Mouse (Mus musculus) limb, embryonic 12.5 days (tissue): Measurements from ENCODE around the gene Npr1. TPM values are rescaled to one million over a fixed set of nuclear protein-coding genes. Genes with fewer than 3 reads are reported as not detected.

Experiments
- ATAC-seq: fragments of 200-750 bp; cut with Nextera tagmentation; 2 replicates; pipeline ENCODE4 v1.8.0; 2017; ENCODE audit warnings: low read depth, moderate TSS enrichment; ENCODE audit not compliant: insufficient number of reproducible peaks, insufficient read depth, low FRiP score, low TSS enrichment
- H3K27ac ChIP-seq: fragments of 300-500 bp; sonication (generic); 2 replicates; pipeline ENCODE4 v1.5.1; 2016; ENCODE audit warnings: mild to moderate bottlenecking, moderate library complexity
- H3K27me3 ChIP-seq: fragments of 300-500 bp; sonication (generic); 2 replicates; pipeline ENCODE4 v1.6.1; 2016; ENCODE audit warnings: mild to moderate bottlenecking, moderate library complexity
- H3K36me3 ChIP-seq: fragments of 300-500 bp; sonication (generic); 2 replicates; pipeline ENCODE4 v1.6.1; 2016; ENCODE audit warnings: mild to moderate bottlenecking, moderate library complexity
- H3K4me1 ChIP-seq: fragments of 300-500 bp; sonication (generic); replicated peaks from 2 replicates; pipeline ENCODE4 v1.6.1; 2016
- H3K4me2 ChIP-seq: fragments of 300-500 bp; sonication (generic); 2 replicates; pipeline ENCODE4 v1.6.1; 2016; ENCODE audit warnings: mild to moderate bottlenecking, moderate library complexity
- H3K4me3 ChIP-seq: fragments of 300-500 bp; sonication (generic); replicated peaks from 2 replicates; pipeline ENCODE4 v1.5.1; 2016; ENCODE audit warnings: mild to moderate bottlenecking
- H3K9ac ChIP-seq: fragments of 300-500 bp; sonication (generic); replicated peaks from 2 replicates; pipeline ENCODE4 v1.6.1; 2016; ENCODE audit warnings: mild to moderate bottlenecking, moderate library complexity
- H3K9me3 ChIP-seq: fragments of 300-500 bp; sonication (generic); 2 replicates; pipeline ENCODE4 v1.6.1; 2016; ENCODE audit warnings: mild to moderate bottlenecking, moderate library complexity
- WGBS: fragments of 180-500 bp; shearing (Covaris S2); methylation state at CpG from one replicate; pipeline ENCODE4 v1.1.7; 2016; 5-methylcytosine and 5-hydroxymethylcytosine counted together
- polyA plus RNA-seq: library from polyadenylated mRNA; unstranded; fragments of >200 nt; fragmentation: Nextera tagmentation; extraction: Ambion mirVana; gene quantifications from 2 replicates; pipeline ENCODE4 v1.2.1, GENCODE M21; 2016

Gene Npr1
- polyA plus RNA-seq, 1 experiment from 2014 or later: 2.7 TPM

DNA sequence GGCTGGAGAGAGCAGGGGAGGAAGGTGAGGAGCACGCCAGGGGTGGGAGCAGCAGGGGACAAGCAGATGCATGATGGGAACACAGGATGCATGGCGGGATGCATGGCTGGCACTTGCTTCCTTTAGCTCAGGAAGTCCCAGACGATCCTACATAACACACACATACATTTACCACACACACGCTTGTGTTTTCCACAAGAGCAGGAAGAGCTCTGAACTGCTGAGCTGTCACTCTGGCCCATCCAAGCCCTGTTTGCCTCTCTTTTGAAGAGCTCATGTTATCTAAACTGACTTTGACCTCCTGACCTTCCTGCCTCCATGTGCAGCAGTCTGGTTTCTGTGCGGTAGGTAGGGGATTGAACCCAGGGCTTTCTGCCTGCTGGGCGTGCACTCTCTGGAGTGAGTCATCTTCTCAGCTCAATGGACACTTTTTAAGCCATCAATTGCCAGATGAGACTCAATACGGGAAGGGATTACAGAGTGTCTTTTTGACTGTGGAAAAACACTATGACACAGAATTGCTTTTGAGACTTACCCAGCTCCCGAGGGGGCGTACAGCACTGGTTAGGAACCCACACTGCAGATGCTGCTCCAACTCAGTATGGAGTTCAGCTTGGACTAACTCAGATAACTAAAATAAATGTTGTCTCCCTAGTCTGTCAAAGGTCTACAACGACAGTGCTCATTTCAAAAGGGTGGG is 14.1 kb downstream of the Npr1 start:
- 53% methylated on average over 10 of the region's 10 CpGs for WGBS
- H3K9me3 ChIP-seq: no peaks in the 10 kb centered on the region
- H3K27ac ChIP-seq: 0 out of 2 replicates have a peak overlapping the region, but pooled peaks have one; percentile 12
- H3K27me3 ChIP-seq: 0 out of 2 replicates have a peak, but pooled peaks cover 4% of the 10 kb centered on the region
- no peaks in the 10 kb centered on the region for H3K36me3 ChIP-seq
- peaks cover 8% of the 10 kb centered on the region for H3K4me1 ChIP-seq
- no peak for ATAC-seq
- H3K9ac ChIP-seq: 0 out of 2 replicates have a peak overlapping the region, but pooled peaks have one; percentile 23
- H3K4me3 ChIP-seq: no peak overlapping the region
- peak overlapping the region; percentile 31 for H3K4me2 ChIP-seq

DNA sequence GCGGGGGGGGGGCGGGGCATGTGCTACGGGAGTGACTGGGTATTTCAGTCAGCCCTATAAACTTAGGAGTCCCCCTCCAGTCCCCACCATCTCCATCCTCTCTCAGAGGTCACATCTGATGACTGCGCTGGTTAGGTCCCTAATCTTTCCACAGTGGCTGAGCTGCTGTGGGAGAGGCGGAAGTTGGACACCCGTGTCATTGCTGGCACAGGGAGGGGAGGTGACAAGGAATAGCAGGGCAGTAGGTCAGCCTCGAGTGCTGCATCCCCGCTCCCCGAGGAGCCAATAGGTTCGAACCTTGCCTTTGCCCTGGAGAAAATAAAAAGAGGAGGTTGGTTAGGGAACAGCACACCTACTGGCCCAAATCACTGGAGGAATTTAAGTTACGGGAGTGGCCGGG is 14.8 kb downstream of the Npr1 start:
- Histone ChIP-seq H3K4me3 (0 out of 2 replicates have a peak overlapping the region, but pooled peaks have one; percentile 1), H3K36me3 (no peaks in the 10 kb centered on the region), H3K9ac (0 out of 2 replicates have a peak overlapping the region, but pooled peaks have one; percentile 23), H3K4me1 (peaks cover 10% of the 10 kb centered on the region), H3K27ac (0 out of 2 replicates have a peak overlapping the region, but pooled peaks have one; percentile 12), H3K9me3 (no peaks in the 10 kb centered on the region), H3K4me2 (peak overlapping the region; percentile 31), H3K27me3 (0 out of 2 replicates have a peak, but pooled peaks cover 4% of the 10 kb centered on the region)
- no peak for ATAC-seq
- 32% methylated on average over 12 of the region's 12 CpGs for WGBS

DNA sequence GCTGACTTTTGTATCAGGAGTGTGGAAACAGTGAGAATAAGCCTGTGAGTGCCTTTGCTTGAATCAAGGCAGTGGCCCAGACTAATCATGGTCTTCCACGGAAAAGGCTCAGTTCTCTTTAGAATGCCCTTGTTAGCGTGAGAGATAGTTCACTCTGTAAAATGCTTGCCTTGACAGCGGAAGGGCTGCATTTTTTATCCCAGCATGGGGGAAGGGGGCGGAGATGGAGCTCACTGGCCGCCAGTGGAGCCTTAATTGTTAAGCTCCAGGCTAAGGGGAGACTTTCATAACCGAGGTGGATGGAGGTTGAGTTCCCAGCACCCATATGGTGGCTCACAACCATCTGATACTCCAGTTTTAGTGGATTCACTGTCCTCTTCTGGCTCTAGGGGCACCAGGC is 17.0 kb downstream of the Npr1 start:
- no peak for ATAC-seq
- H3K9me3 ChIP-seq: no peaks in the 10 kb centered on the region
- WGBS: 42% methylated on average over 6 of the region's 6 CpGs
- peaks cover 15% of the 10 kb centered on the region for H3K4me1 ChIP-seq
- 0 out of 2 replicates have a peak, but pooled peaks cover 4% of the 10 kb centered on the region for H3K27me3 ChIP-seq
- H3K4me2 ChIP-seq: no peak overlapping the region
- H3K4me3 ChIP-seq: no peak overlapping the region
- H3K36me3 ChIP-seq: no peaks in the 10 kb centered on the region
- H3K9ac ChIP-seq: no peak overlapping the region
- no peak overlapping the region for H3K27ac ChIP-seq

DNA sequence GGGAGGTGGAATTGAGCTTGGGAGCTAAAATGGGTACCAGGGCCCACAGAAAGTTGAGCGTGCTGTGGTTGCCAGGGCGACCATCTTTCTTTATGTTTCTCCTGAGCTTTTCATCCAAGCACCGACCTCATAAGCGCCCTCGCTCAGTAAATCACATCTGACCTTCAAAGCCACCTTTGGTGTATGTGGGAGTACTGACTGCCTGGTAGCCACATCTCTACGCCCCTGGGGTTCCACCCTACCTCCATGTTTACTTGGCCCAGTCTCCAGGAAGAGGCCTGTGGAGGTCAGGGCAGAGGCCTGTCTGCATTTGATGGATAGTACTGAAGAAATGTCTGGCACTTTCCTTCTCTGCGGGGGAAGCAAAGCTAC is 18.6 kb downstream of the Npr1 start:
- WGBS: 28% methylated on average over 7 of the region's 7 CpGs
- peak overlapping the region; percentile 28 for H3K4me3 ChIP-seq
- ATAC-seq: peak; percentile 22; the same call in 1 of the 2 replicates

DNA sequence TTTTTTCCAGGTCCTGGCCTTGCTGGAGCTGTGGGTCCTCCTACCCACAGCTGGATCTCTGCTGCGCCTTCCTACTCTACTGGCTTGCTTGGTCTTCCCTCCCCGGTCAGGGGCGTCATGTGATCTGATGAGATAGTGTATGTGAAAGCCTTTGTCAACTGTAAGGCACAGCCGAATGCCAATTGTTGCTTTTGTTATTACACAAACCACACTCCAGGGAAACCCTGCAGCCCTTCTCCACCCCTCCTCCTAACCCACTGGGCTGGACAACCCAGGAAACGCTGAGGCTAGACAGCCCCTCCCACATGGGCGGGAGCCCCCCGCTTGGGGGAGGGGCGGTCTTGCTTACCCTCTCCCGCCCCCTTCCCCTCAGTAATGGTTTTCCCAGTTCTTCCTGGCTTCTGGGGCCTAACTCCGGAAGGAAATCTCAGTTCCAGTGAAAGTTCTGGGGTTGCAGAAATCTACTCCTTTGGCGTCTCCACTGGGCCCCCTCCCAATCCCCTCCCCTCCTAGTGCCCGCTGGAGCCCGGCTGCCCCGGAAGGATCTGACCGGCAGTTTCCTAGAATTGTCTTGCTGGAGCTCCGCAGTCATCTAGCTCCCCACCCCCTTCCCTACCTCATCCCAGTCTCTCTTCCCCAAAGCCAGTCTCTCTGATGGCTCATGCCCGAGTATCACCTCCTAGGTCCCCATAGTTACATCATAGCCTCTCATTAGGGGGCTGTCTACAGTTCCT is 19.1 kb downstream of the Npr1 start:
- no peaks in the 10 kb centered on the region for H3K9me3 ChIP-seq
- under 1% methylated on average over 17 of the region's 17 CpGs for WGBS
- H3K4me2 ChIP-seq: peak overlapping the region; percentile 57
- no peaks in the 10 kb centered on the region for H3K36me3 ChIP-seq
- H3K4me1 ChIP-seq: peaks cover 15% of the 10 kb centered on the region
- H3K27ac ChIP-seq: peak overlapping the region; percentile 95
- H3K4me3 ChIP-seq: peak overlapping the region; percentile 28
- 0 out of 2 replicates have a peak, but pooled peaks cover 4% of the 10 kb centered on the region for H3K27me3 ChIP-seq
- peak overlapping the region; percentile 52 for H3K9ac ChIP-seq
- ATAC-seq: peak; percentile 94

More for the DNA sequence above, 18.6 kb downstream of the Npr1 start:
- H3K9ac ChIP-seq: no peak overlapping the region
- H3K36me3 ChIP-seq: no peaks in the 10 kb centered on the region
- peak overlapping the region; percentile 95 for H3K27ac ChIP-seq
- H3K4me1 ChIP-seq: peaks cover 15% of the 10 kb centered on the region
- peak overlapping the region; percentile 57 for H3K4me2 ChIP-seq
- 0 out of 2 replicates have a peak, but pooled peaks cover 4% of the 10 kb centered on the region for H3K27me3 ChIP-seq
- no peaks in the 10 kb centered on the region for H3K9me3 ChIP-seq

DNA sequence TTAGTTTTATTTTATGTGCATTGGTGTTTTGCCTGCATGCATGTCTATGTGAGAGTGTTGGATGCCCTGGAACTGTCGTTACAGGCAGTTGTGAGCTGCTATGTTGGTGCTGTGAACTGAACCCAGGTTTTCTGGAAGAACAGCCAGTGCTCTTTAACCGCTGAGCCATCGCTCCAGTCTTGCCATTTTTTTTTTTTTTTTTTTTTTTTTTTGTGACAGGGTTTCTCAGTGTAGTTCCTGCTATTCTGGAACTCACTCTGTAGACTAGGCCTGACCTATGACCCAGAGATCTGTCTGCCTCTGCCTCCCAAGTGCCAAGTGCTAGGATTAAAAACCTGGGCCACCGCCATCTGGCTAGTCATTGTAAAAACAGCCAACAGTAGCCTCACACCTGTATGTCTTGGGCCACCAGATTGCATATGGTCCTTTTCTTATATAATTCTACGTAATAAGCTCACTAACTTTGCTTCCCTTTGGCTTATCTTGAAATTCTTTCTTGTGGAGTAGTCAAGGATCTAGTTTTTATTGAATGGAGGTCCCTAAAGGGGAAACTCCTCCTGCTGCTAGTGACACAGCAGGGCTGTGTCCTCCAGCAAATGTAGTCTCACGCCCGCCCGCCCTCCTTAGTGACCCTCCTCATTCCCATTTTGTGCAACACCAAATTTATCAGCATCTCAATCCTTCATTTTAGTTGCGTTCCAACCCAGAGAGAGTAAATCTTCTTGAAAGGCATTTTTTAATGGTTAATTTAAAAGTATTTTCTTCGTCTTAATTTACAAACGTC is 20.1 kb downstream of the Npr1 start:
- WGBS: 65% methylated on average over 11 of the region's 11 CpGs
- no peaks in the 10 kb centered on the region for H3K27me3 ChIP-seq
- no peak overlapping the region for H3K9ac ChIP-seq
- peak overlapping the region; percentile 95 for H3K27ac ChIP-seq
- H3K9me3 ChIP-seq: no peaks in the 10 kb centered on the region
- ATAC-seq: no peak
- H3K36me3 ChIP-seq: no peaks in the 10 kb centered on the region
- no peak overlapping the region for H3K4me3 ChIP-seq
- H3K4me1 ChIP-seq: peaks cover 15% of the 10 kb centered on the region
- H3K4me2 ChIP-seq: peak overlapping the region; percentile 57

DNA sequence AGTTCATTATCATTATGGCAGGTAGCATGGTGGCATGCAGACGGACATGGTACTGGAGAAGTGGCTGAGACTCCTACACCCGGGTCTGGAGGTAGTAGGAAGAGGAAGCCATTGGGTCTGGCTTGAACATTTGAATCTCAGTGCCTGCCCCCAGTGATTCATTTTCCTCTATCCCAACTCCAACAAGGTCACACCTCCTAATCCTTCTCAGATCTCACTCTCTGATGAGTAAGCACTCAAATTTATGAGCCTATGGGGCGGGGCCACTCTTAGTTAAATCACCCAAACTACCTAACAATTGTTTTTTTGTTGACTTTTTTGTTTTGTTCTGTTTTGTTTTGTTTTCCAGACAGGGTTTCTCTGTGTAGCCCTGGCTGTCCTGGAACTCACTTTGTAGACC is 21.7 kb downstream of the Npr1 start:
- ATAC-seq: no peak
- H3K27me3 ChIP-seq: no peaks in the 10 kb centered on the region
- H3K27ac ChIP-seq: no peak overlapping the region
- no peak overlapping the region for H3K4me2 ChIP-seq
- no peak overlapping the region for H3K4me3 ChIP-seq
- H3K4me1 ChIP-seq: peaks cover 15% of the 10 kb centered on the region
- H3K36me3 ChIP-seq: no peaks in the 10 kb centered on the region
- no peaks in the 10 kb centered on the region for H3K9me3 ChIP-seq
- no peak overlapping the region for H3K9ac ChIP-seq
- WGBS: 89% methylated on average over 3 of the region's 3 CpGs

DNA sequence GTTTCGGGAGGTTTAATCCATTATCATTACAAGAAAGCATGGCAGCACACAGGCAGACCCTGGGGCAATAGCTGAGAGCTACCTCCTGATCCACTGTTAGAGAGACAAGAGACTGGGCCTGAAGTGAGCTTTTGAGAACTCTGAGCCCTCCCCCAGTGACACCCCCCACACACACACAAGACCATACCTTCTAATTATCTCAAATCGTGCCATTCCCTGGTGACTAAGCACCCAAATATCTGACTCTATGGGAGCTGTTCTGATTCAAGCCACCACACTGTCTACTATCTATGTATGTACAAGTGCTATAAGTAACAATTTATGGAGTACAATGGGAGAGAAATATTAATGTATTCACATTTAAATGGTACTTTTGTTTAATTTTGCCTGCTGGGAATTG is 24.9 kb downstream of the Npr1 start:
- no peak overlapping the region for H3K4me3 ChIP-seq
- no peaks in the 10 kb centered on the region for H3K9me3 ChIP-seq
- 76% methylated on average over 2 of the region's 2 CpGs for WGBS
- H3K36me3 ChIP-seq: no peaks in the 10 kb centered on the region
- H3K9ac ChIP-seq: no peak overlapping the region
- H3K4me2 ChIP-seq: no peak overlapping the region
- no peak for ATAC-seq
- H3K4me1 ChIP-seq: peaks cover 3% of the 10 kb centered on the region
- no peak overlapping the region for H3K27ac ChIP-seq
- no peaks in the 10 kb centered on the region for H3K27me3 ChIP-seq

DNA sequence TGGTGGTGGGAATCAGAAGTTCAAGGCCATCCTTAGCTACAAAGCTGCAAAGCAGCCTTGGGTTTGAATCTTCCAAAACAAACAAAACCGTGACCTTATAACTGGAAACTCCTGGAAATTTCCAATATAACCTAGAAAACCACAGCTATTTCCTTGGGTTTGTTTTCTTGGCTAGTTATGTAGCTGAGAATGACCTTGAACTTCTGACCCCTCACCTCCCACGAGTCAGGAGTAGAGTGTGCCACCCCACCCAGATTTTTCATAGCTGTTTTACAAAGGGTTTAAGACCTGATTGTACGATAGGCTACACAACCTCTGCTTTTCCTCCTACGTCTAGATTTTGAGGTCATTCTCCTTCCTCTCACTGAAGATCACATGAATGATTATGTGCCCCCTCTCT is 28.5 kb downstream of the Npr1 start:
- 74% methylated on average over 4 of the region's 4 CpGs for WGBS
- Histone ChIP-seq H3K36me3 (no peaks in the 10 kb centered on the region), H3K4me1 (peaks cover 9% of the 10 kb centered on the region), H3K27ac (no peak overlapping the region), H3K4me3 (no peak overlapping the region), H3K9ac (no peak overlapping the region), H3K9me3 (no peaks in the 10 kb centered on the region), H3K27me3 (no peaks in the 10 kb centered on the region), H3K4me2 (no peak overlapping the region)
- no peak for ATAC-seq

DNA sequence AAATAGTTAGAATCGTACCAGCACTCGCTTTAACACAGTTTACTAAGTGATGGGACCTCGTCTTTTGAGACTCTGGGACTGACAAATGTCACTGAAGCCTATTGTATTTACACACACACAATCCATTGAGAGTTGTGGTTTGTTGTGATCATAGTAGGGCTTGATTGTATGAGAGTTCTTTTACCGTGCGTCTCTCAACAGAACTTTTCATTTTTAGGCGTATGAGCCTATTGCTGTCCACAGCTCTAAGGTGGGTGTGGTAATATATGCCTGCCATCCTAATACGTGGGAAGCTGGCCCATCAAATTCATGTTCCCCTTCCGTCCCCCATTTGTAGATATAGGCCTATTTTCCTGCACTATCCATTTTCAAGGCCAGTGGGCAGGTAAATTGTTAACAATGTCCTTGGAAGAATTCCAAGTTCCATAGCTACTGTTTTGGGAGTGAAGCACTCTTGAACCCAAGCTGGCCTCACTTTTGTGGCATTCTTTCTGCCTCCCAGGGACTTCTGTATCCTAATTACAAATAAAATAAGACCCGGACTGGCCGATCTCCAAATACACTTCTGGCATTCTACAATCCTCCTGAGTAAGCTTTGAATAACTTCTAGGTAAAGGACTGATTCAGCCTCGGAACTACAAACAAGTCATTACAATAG is 31.5 kb downstream of the Npr1 start:
- Histone ChIP-seq H3K9me3 (no peaks in the 10 kb centered on the region), H3K4me3 (peak overlapping the region; percentile 78), H3K27me3 (no peaks in the 10 kb centered on the region), H3K9ac (no peak overlapping the region; the same call in 1 of the 2 replicates), H3K4me2 (peak overlapping the region; percentile 76), H3K4me1 (peaks cover 22% of the 10 kb centered on the region), H3K27ac (peak overlapping the region; percentile 97; the same call in 1 of the 2 replicates), H3K36me3 (0 out of 2 replicates have a peak, but pooled peaks cover 9% of the 10 kb centered on the region)
- WGBS: 63% methylated on average over 11 of the region's 11 CpGs
- no peak for ATAC-seq
